Mouse (Mus musculus): Measurements from ENCODE around the gene Ephb2.

- TF ChIP-seq CTCF (IDR thresholded peaks at IDR 0.05; ENCODE audit: control insufficient read depth, insufficient read depth, insufficient replicate concordance, low read depth, low read length): no peak
- TF ChIP-seq POLR2A (IDR thresholded peaks at IDR 0.05; ENCODE audit: control insufficient read depth, low read depth, low read length): no peak
Observed at GRCm38 (mm10) chr4:136706696-136707095, 129.1 kb downstream of the Ephb2 start.

Data from testis, adult 2 months (tissue).